Mouse (Mus musculus) hindbrain, embryonic 14.5 days (tissue): ENCODE measurements at regions not wholly inside any gene's neighbourhood (a gene's known extent, or its start where the extent isn't known, plus 50 kb on each side); places are given as distances from the start of the nearest gene placed in this dataset.

ENCODE experiments used
- ATAC-seq: fragments of 200-750 bp; cut with Nextera tagmentation; 2 replicates; pipeline ENCODE4 v1.8.0; 2017; ENCODE audit warnings: moderate number of reproducible peaks, mild to moderate bottlenecking, moderate TSS enrichment, moderate library complexity; ENCODE audit not compliant: low FRiP score
- DNase-seq: peaks from one replicate; pipeline ENCODE4 v3.0.0-alpha.2; 2015; ENCODE audit warnings: low spot score
- H3K27ac ChIP-seq: fragments of 300-500 bp; sonication (generic); 2 replicates; pipeline ENCODE4 v1.5.1; 2014; ENCODE audit warnings: mild to moderate bottlenecking, moderate library complexity
- H3K27me3 ChIP-seq: fragments of 300-500 bp; sonication (generic); 2 replicates; pipeline ENCODE4 v1.6.1; 2014; ENCODE audit warnings: mild to moderate bottlenecking, low read length, mixed read lengths; ENCODE audit not compliant: control insufficient read depth, insufficient read depth
- H3K36me3 ChIP-seq: fragments of 300-500 bp; sonication (generic); replicated peaks from 2 replicates; pipeline ENCODE4 v1.6.1; 2014; ENCODE audit not compliant: control insufficient read depth, insufficient read depth
- H3K4me1 ChIP-seq: fragments of 300-500 bp; sonication (generic); replicated peaks from 2 replicates; pipeline ENCODE4 v1.6.1; 2014; ENCODE audit warnings: antibody characterized with exemption, low read length, mixed read lengths; ENCODE audit not compliant: control insufficient read depth, insufficient read depth
- H3K4me2 ChIP-seq: fragments of 300-500 bp; sonication (generic); replicated peaks from 2 replicates; pipeline ENCODE4 v1.6.1; 2014; ENCODE audit warnings: mild to moderate bottlenecking, moderate library complexity
- H3K4me3 ChIP-seq: fragments of 300-500 bp; sonication (generic); replicated peaks from 2 replicates; pipeline ENCODE4 v1.5.1; 2014; ENCODE audit warnings: mild to moderate bottlenecking, low read length
- H3K9ac ChIP-seq: fragments of 300-500 bp; sonication (generic); 2 replicates; pipeline ENCODE4 v1.6.1; 2014
- H3K9me3 ChIP-seq: fragments of 300-500 bp; sonication (generic); 2 replicates; pipeline ENCODE4 v1.6.1; 2016; ENCODE audit warnings: low read length; ENCODE audit not compliant: control insufficient read depth
- WGBS: fragments of 180-500 bp; shearing (Covaris S2); extraction: QIAGEN DNeasy Blood & Tissue Kit; methylation state at CpG from one replicate; pipeline ENCODE4 v1.1.7; 2014; 5-methylcytosine and 5-hydroxymethylcytosine counted together

DNA sequence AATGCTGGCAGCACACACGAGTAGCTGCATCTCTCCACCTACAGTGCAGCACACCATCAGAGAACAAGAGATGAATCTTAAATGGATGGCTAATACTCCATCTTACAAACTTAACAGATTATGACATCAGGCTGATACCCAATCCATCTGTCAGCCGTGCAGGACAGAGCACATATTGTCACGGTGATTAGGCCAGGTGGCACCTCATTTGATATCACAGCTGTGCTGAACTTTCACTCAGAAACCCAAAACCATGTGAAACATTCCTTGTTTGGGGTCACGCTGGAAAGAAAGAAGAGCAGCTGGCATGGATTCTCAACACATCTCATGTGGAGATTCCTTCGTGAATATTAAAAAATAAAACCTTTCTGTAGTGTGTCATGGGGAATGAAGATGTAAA lies 911.4 kb upstream of the Adgrl2 start:
- Histone ChIP-seq H3K27ac (no peak overlapping the region), H3K9me3 (no peaks in the 10 kb centered on the region), H3K4me2 (no peak overlapping the region), H3K27me3 (no peaks in the 10 kb centered on the region), H3K36me3 (no peaks in the 10 kb centered on the region), H3K9ac (no peak overlapping the region), H3K4me1 (no peaks in the 10 kb centered on the region), H3K4me3 (no peak overlapping the region)
- DNase-seq (no peak), ATAC-seq (peak; percentile 53; the same call in 1 of the 2 replicates)
- WGBS = 56% methylated on average over 5 of the region's 5 CpGs

DNA sequence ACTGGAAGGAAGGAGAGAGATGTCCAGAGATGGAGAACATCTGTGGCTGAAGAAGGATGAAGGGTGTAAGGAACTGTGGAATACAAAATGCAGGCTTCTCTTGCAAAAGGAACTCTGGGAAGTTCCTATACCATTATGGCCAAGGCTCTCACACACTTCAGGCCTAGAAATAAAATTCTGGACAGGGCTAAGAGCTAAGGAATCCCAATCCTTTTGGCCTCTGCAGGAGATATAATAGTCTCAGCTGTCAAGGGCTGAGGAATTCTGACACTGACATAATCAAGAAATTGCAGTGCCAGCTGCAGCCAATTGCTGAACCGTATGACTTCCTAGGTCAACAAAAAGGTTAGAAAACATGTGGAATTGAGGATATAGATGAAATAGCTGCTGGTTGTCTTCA lies 886.2 kb upstream of the Adgrl2 start:
- no peaks in the 10 kb centered on the region for H3K9me3 ChIP-seq
- H3K36me3 ChIP-seq = no peaks in the 10 kb centered on the region
- H3K9ac ChIP-seq = no peak overlapping the region
- no peaks in the 10 kb centered on the region for H3K27me3 ChIP-seq
- H3K4me1 ChIP-seq = no peaks in the 10 kb centered on the region
- H3K4me2 ChIP-seq = no peak overlapping the region
- ATAC-seq (no peak), DNase-seq (no peak)
- no peak overlapping the region for H3K27ac ChIP-seq
- 81% methylated on average over 1 of the region's 1 CpGs for WGBS
- no peak overlapping the region for H3K4me3 ChIP-seq

DNA sequence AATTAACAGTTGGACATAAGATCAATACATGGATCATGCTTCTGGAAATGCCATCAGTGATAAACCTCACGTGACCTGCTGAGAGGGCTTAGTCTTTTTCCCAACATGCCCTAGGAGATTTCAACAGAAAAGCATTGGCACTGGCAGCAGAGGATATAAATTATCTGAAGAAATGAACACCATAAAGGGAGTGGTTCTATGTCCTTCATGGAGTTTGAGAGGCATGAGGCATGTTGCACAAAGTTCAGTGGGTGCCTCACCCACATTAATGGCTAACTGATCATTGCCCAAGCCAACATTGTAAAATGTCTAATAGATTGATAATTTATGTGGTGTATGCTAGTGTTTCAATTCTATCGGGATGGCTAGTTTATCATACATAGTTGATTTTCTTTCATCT lies 875.6 kb upstream of the Adgrl2 start:
- 92% methylated on average over 2 of the region's 2 CpGs for WGBS
- no peak for DNase-seq
- Histone ChIP-seq H3K9ac (no peak overlapping the region), H3K9me3 (0 out of 2 replicates have a peak, but pooled peaks cover under 1% of the 10 kb centered on the region), H3K27ac (no peak overlapping the region), H3K4me2 (no peak overlapping the region), H3K27me3 (no peaks in the 10 kb centered on the region), H3K4me3 (no peak overlapping the region), H3K36me3 (no peaks in the 10 kb centered on the region), H3K4me1 (no peaks in the 10 kb centered on the region)
- no peak for ATAC-seq

DNA sequence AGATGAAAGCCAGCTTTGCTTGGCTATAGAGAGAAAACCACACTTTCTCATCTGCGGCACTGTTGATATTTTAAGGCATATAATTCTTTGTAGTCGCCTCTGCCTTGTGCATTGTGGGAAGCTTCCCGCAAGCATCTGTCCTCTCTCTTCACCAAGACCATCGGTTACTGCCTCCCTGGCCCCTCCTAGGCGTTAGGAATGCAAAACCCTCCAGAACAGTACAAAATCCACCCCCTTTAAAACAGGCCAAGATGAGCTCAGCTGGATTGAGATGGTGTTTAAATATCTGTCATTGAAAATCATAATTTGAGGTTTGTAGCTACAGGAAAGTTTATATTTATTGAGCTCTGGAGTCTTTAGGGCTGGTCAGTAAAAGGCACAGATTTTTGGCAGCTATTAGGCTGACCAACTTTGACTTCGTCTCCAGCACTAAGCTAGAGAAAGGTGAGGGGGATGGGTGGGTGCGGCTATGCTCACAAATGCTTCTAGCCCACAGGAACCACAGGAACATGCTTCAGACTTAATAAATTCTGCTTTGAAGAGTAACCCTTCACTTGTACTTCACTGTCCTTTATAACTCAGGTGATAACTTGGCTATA lies 856.7 kb upstream of the Adgrl2 start:
- Histone ChIP-seq H3K4me1 (0 out of 2 replicates have a peak, but pooled peaks cover 6% of the 10 kb centered on the region), H3K4me3 (no peak overlapping the region), H3K36me3 (no peaks in the 10 kb centered on the region), H3K9ac (no peak overlapping the region), H3K4me2 (no peak overlapping the region), H3K27me3 (no peaks in the 10 kb centered on the region), H3K9me3 (no peaks in the 10 kb centered on the region), H3K27ac (no peak overlapping the region)
- ATAC-seq = no peak
- no peak for DNase-seq
- WGBS = 73% methylated on average over 7 of the region's 7 CpGs

DNA sequence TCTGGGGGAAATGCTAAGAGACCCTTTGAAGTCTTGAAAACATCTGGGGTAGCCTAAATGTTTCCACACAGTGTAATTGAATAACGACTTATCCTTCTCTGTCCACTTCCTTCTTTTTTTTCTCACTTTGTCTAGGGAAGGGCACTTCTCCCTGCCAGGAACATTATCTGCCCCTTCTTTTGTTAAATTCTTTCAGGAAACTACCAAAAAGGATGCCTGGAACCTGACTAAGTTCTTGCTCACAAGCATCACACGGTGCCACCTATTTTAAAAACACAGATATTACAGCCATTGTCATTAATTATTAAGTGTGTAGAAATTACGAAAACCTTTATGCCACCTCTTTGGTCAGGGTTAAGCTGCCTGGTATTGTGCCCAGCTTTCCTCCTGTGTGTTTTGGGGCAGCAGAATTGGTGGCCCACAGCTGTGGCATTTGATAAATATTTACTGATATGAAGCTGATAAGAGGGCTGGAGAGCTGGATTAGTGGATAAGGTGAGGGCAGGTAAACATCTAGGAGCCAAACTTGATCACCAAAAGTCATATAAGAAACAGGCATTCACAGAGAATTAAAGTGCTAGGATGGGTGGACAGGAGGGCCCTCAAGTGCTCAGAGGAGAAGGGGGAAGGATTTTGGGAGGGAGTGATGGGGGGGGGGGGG lies 855.6 kb upstream of the Adgrl2 start:
- no peak overlapping the region for H3K4me3 ChIP-seq
- ATAC-seq (no peak), DNase-seq (no peak)
- no peaks in the 10 kb centered on the region for H3K27me3 ChIP-seq
- H3K36me3 ChIP-seq = no peaks in the 10 kb centered on the region
- 67% methylated on average over 3 of the region's 3 CpGs for WGBS
- H3K27ac ChIP-seq = no peak overlapping the region
- no peak overlapping the region for H3K9ac ChIP-seq
- H3K4me1 ChIP-seq = 0 out of 2 replicates have a peak, but pooled peaks cover 6% of the 10 kb centered on the region
- no peaks in the 10 kb centered on the region for H3K9me3 ChIP-seq
- no peak overlapping the region for H3K4me2 ChIP-seq

DNA sequence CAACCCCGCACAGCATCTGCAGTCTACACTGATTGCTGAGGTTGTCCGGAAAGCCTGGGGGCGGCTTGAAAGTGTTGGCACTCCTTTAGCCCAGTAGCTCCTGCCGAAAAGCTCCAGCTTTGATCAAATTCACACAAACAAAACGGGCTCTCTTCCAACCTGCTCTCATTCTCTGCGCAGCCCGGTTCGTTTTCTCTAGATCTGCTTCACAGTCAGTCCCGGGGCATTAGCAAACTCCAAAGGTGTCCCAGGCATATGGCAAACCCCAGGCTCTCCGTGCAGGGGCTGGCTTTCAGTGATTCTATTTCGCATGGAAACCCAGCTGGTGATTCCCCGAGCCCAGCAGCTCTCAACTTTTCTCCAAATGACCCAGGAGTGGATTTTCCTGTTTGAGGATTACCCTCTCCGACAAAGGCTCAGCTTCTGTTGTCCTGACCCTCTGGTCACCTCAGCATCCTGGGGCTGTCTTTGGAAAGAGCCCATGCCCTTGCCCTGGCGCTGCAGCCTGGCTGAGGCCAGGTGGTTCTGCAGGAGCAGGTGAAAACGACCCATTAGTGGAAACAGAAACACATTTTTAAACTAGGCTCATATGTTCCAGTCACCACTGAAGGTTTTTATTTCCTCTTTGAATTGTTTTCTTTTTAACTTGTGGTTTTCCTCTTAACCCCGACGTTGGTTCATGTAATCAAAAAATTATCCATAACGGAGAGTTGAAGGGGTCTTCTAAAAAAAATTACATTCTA lies 854.9 kb upstream of the Adgrl2 start:
- H3K27me3 ChIP-seq = no peaks in the 10 kb centered on the region
- peak overlapping the region; percentile 12 for H3K4me3 ChIP-seq
- H3K27ac ChIP-seq = no peak overlapping the region
- no peak overlapping the region for H3K9ac ChIP-seq
- 0 out of 2 replicates have a peak, but pooled peaks cover 6% of the 10 kb centered on the region for H3K4me1 ChIP-seq
- H3K4me2 ChIP-seq = peak overlapping the region; percentile 45
- 19% methylated on average over 18 of the region's 18 CpGs for WGBS
- DNase-seq (peak; percentile 42), ATAC-seq (no peak; the same call in 1 of the 2 replicates)
- no peaks in the 10 kb centered on the region for H3K36me3 ChIP-seq
- H3K9me3 ChIP-seq = no peaks in the 10 kb centered on the region

DNA sequence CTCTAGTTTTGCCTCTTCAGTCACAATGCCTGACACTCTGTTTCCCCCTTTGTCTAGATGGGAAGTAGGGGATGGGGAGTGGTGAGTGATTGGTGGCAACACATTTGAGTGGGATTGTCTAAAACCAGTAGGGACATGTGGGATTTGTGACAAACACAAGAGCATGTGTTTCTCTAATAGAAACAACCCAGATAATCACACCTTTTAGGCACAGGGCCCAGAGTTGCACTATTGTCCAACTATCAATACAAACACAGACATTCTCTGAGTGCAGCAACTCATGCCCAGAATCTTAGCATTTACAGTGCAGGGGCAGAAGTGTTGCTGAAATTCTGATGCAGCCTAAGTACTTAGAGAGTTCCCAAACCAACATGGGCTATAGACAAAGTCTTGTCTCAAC lies 847.6 kb upstream of the Adgrl2 start:
- H3K4me3 ChIP-seq = no peak overlapping the region
- DNase-seq = no peak
- H3K4me1 ChIP-seq = peaks cover 5% of the 10 kb centered on the region; the same call in 1 of the 2 replicates
- H3K36me3 ChIP-seq = no peaks in the 10 kb centered on the region
- no peak for ATAC-seq
- no peak overlapping the region for H3K4me2 ChIP-seq
- H3K9me3 ChIP-seq = no peaks in the 10 kb centered on the region
- H3K27me3 ChIP-seq = no peaks in the 10 kb centered on the region
- no peak overlapping the region for H3K27ac ChIP-seq
- H3K9ac ChIP-seq = no peak overlapping the region

DNA sequence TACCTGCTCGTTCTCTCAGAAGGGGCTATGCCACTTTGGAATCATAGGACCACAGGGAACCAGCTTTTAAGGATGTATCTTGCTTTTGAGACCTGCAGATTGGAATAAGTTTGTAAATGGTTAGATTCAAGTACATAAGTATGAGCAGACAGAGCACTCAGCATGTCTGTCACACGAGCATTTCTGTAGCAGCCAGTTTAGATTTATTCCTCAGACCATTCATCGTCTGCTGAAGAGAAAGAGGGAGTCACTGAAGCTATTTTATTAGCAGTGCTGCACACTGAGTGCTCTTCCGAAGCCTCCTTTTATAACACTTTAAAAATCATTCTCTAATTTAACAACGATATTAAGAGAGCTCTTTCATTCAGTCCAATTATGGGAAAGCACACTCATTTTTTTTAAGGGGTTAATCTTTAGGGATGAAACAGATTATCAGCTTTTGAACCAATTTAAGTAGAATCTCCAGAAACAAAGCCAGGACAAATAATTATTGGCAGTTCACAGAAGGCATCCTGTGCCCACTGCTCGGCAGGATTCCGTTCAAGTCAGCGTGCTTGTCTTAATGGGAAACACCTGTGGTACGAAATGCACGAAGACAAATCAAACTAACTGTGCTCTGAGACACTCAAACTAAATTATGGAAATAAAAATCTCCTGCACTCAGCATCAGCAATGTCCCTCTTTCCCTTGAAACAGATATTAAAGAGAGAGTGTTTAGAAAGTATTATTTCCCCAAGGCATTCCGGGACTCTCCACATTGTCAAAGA lies 846.3 kb upstream of the Adgrl2 start:
- H3K9me3 ChIP-seq = no peaks in the 10 kb centered on the region
- ATAC-seq = no peak
- WGBS = 43% methylated on average over 11 of the region's 11 CpGs
- no peak overlapping the region for H3K4me3 ChIP-seq
- no peak overlapping the region for H3K9ac ChIP-seq
- H3K36me3 ChIP-seq = no peaks in the 10 kb centered on the region
- no peak for DNase-seq
- peaks cover 5% of the 10 kb centered on the region; the same call in 1 of the 2 replicates for H3K4me1 ChIP-seq
- no peaks in the 10 kb centered on the region for H3K27me3 ChIP-seq
- 0 out of 2 replicates have a peak overlapping the region, but pooled peaks have one; percentile 1 for H3K4me2 ChIP-seq
- H3K27ac ChIP-seq = no peak overlapping the region

DNA sequence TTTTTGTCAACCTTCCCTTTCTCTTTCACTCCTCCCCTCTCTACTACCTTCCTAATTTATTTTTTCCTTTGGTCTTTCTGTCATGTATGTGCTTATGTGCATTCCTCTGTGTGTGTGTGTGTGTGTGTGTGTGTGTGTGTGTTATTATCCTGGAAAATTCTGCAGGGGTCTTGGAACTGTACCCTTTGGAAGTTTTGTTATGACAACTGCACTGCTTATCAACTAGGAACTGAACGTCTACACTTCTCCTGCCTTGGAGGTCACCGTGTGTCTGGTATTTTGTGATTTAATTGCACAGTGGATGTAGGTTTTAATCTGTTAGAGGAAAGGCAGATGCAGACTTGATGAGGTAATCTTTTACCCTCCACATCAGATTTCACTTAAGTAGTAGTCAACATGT lies 836.8 kb upstream of the Adgrl2 start:
- no peak for DNase-seq
- Histone ChIP-seq H3K27me3 (no peaks in the 10 kb centered on the region), H3K27ac (no peak overlapping the region), H3K4me2 (no peak overlapping the region), H3K9me3 (no peaks in the 10 kb centered on the region), H3K4me1 (no peaks in the 10 kb centered on the region), H3K4me3 (no peak overlapping the region), H3K36me3 (no peaks in the 10 kb centered on the region), H3K9ac (no peak overlapping the region)
- 75% methylated on average over 2 of the region's 2 CpGs for WGBS
- no peak for ATAC-seq
